Mouse (Mus musculus) right cerebral cortex, adult 18-20 months (tissue): ENCODE data around the gene Mvp.

ENCODE experiments used
- DNase-seq: peaks from one replicate; pipeline ENCODE4 v3.0.0; 2022; ENCODE audit warnings: mixed read lengths

The Mvp gene

GRCm38 (mm10) chr7:127014320-127014719 lies at the start of gene Mvp:
Gene Mvp (minus strand): TSS chr7:127014621.
- DNase-seq, result no peak

- DNase-seq, result peak; percentile 4
Measured at GRCm38 (mm10) chr7:127055026-127055585, 40.7 kb upstream of the Mvp start.

- peak; percentile 88 for DNase-seq
Measured at GRCm38 (mm10) chr7:127041851-127042672, 27.6 kb upstream of the Mvp start, which contains the start of gene Kif22. Gene Kif22 (minus strand): TSS chr7:127042471.

- DNase-seq, result no peak
Measured at GRCm38 (mm10) chr7:127031244-127031643, 16.8 kb upstream of the Mvp start.

- no peak for DNase-seq
Measured at GRCm38 (mm10) chr7:127030172-127030571, 15.8 kb upstream of the Mvp start.

DNA sequence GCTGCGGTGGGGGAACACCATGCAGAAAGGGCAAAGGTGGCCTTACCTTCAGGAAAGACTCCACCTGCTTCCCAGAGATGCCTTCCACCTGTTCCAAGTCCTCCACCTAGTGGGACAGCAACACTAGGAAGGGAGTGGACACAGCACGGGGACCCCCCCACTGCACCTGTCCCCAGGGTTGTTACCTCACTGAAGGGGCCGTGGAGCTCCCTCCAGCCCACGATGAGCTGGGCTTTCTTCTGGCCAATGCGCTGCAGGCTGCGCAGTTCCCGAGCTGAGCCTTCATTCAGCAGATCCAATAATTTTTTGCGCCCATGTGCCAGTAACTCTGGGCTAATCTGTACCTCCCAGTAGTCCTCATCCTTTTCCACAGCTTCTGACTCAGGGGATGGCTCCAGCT lies 13.5 kb upstream of the Mvp start:
- DNase-seq, result no peak

- peak; percentile 99 for DNase-seq
Measured at GRCm38 (mm10) chr7:127026984-127027726, 12.7 kb upstream of the Mvp start, which contains the start of gene Maz. Gene Maz (minus strand): TSS chr7:127027037.

GRCm38 (mm10) chr7:127026616-127026983 lies 12.2 kb upstream of the Mvp start:
- peak; percentile 61 for DNase-seq

DNA sequence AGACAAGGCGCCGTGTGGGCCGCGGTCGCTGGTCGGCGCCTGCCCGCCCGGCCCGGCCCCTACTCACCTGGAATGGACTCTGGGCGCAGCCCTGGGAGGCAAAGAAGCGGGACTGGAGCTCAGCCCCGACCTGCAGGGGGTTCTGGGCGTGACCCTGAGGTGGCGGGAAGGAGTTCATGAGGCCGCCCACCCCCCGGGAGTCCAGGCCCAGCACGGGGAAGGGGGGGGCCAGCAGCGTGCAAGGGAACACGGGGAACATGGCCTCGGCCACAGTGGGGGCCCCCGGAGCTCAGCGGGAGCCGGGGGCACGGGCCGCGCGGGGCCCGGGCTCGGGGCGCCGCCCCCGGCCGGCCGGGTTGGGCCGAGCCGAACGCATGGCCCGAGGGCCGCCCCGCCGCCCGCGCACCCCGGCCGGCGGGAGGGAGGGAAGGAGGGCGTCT lies 11.8 kb upstream of the Mvp start:
- no peak for DNase-seq

DNA sequence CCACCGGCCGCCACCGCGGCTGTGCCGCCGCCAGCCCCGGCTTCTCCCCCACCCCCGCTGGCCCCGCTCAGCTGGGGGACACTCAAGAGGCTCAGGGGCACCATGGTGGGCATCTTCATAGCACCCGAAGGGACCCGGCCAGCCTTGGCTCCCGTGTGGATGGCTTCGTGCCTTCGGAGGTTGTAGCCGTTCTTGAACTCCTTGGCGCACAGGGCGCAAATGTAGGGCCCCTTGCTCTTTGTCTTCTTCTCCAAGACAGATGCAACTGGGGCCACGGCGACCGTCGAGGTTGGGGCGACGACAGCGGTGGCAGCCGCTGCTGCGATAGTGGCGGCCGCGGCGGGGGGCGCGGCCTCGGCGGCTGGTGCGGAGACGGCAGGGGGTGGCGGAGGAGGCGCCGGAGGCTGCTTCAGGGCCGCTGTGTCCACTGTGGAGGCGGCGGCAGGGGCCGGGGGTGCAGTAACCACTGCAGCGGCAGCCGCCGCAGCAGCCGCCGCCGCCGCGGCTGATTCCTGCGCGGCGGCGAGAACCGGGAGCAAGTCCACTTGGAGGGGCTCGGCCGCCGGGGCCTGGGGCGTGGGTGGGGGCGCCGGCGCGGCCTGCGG lies 11.2 kb upstream of the Mvp start:
- DNase-seq, result no peak

DNA sequence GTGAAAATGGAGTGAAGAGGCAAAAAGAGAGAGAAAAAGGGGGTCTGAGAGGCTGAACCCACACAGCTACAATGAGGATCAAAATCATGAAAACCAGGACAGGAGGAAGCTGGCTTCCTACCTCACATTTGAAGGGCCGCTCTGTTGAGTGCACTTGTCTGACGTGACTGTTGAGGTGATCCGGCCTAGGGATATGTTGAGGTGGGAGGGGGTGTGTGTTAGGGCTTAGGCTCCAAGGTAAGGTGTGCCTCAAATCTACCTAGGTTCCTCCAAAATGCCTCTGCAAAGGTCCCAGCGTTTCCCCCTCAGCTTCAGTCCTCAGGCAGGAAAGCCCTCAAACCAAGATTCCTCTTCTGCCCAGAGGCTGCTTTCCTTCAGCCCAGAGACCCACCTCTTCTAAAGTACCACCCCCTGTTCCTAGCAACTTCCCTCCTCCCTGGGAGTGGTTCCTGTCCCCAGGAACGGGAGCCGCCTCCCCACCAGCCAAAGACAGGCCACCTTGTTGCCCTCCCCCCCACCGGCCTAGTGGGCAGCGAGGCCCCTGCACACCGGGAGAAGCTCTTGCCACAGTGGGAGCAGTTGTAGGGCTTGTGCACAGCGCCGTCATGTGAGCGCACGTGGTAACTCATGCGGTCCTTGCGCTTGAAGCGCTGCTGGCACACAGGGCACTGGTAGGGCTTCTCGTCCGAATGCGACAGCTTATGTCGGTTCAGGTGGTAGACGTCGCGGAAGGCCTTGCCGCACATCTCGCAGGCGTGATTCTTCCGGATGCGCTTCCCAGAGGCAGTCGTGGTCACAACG lies 10.5 kb upstream of the Mvp start:
- peak; percentile 86 for DNase-seq

DNA sequence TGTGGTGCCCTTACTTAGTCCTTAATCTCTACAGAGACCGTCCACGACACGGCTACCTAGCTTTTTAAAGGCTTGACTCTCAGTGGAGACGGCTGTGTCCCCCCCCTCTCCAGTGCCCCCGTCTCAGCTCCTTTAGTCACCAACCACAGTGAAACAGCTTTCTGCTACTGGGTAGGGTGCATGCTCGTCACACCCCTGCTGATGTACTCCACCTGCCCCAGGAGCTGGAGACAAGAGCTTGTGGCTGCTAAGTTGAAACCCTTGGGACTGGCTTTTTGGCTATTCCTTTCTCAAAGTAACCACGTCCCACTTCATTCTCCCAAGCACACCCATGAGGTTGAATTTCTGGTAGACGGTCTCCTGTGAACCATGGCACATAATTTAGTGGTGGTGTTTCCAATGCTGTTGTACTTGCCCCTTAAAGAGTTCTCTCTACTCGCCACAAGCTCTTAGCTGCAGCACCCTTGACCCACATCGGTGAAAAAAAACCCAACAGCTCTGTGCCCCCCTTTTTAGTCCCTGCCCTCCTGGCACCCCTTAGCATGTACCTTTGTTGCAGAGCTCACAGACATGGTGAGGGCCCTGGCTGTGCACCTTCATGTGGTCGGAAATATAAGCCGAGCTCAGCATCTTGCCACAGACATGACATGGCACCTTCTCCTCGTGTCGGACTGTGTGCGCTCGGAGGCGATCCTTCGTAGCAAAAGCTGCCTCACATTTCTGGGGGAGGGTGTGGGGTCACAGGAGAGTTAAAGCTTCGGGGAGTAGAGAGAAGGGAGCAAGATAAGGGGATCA lies 9.7 kb upstream of the Mvp start:
- no peak for DNase-seq

DNA sequence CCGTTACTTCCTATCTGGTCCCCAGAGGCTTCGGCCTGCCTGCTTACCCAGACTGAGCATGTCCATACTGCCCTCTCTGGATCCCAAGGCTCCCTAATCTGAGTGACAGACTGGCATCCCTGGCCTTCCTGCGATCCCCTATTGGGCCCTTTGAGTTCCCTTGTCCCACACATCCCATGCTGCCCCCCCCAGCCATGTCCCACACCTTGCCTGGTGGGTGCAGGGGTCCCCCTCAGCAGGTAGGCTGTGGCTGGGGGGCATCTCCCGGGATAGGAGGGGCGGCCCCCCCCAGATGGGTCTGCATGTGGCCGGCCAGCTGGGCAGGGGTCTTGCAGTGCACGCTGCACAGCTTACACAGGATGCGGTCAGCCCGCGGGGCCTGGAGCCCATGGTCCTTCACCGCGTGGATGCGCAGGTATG lies 8.9 kb upstream of the Mvp start:
- no peak for DNase-seq

DNA sequence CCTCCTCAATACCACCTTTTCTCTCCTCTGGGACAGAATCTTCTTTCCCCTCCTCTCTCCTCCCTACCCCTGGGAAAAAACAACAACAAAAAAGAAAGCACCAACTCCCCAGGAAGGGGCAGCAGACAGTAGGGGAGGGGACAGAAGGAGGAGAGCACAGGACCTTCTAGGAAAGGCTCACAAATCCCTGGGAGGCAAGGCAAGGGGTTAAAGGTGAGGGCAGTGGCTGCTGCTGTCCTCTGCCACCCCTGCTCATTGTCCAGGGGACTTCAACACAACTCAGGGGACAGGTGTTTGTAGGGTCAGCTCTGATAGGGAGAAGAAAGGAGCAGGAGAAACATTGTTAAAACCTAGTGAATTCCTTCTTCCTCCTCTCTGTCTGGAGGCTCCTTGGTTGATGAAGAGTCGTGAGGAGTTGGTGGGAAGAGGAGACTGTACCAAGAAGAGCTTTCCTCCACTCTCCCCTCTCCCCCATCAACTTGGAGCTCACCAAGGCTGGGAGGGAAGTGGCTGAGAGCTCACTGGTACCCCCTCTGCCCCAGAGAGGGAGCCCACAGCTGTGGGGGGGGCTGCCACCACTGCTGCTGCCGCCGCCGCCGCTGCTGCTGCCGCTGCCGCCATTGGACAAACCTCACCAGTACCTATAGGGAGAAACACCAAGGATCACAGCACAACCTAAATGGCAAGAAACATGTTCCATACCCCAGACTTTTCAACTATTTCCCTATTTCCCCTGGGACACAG lies 8.3 kb upstream of the Mvp start:
- DNase-seq, result no peak

GRCm38 (mm10) chr7:127021563-127022527 lies 7.4 kb upstream of the Mvp start:
- DNase-seq, result no peak

DNA sequence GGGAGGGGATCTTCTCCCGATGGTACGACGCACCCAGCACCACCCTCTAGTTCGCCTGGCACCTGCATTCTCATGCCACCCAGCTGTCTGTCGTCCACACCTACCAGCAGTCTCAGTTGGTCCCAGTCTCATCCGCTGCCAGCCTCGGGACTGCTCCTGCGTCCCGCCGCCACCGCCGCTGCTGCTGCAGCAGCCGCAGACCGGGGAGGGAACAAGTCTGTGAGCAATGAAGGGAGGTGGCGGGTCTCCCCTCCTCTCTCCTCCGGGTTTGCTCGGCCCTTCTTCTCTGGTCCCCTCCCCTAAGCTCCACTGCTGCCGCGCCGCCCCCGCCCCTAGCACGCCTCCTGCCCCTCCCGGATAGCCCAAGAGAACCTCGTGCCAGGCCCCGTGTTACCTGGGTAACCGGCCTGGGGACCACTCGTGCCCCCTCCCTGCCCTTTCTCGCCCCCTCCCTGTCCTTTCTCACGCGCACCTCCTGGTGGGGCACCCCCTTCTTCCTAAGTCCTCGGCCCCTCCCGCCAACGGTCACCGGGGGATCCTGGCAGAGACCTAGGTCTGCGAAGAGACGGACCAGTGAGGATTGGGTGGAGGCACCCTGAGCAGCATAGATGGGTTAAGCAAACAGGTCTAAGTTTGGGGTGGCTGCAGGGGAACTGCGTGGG lies 6.6 kb upstream of the Mvp start, which contains the start of the genes Gm42742 and Prrt2:
Gm42742 (minus strand) TSS at position 197 of the 662 bp plus-strand sequence.
Prrt2 (minus strand) TSS at position 311 of the 662 bp plus-strand sequence.
- peak; percentile 79 for DNase-seq

GRCm38 (mm10) chr7:127020491-127020890 lies 6.1 kb upstream of the Mvp start:
- DNase-seq, result no peak

DNA sequence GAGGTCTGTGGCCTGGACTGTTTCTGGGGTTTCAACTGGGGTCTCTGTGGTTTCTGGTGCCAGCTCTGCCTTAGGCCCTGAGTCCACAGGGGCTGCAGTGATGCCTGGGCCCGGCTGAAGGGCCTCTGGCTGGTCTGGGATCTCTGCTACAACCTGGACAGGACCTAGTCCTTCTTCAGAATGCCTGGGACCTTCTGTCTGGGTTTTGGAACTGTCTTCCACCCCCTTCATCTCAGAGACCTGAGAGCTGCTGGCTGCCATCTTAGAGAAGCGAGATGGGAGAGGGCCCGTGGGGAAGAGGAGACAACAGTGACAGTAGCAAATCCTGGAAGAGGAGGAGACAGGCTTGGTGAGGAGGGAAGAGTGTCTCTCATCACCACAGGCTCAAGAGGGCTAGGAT lies 5.6 kb upstream of the Mvp start:
- no peak for DNase-seq
